Mouse (Mus musculus) heart, embryonic 11.5 days (tissue): ENCODE results near the gene Fibp. TPM values are rescaled to one million over a fixed set of nuclear protein-coding genes. Genes with fewer than 3 reads are reported as not detected.
A peak's percentile ranks its signal among the peaks of the same experiment; 100 is the strongest.

Source experiments
- ATAC-seq: fragments of 200-750 bp; cut with Nextera tagmentation; replicated peaks from 2 replicates; pipeline ENCODE4 v1.8.0; 2017; ENCODE audit warnings: moderate library complexity; ENCODE audit not compliant: insufficient number of reproducible peaks, low FRiP score, low TSS enrichment
- H3K27ac ChIP-seq: fragments of 300-500 bp; sonication (generic); 2 replicates; pipeline ENCODE4 v1.5.1; 2014; ENCODE audit warnings: mild to moderate bottlenecking, low read depth, low read length
- H3K27me3 ChIP-seq: fragments of 300-500 bp; sonication (generic); 2 replicates; pipeline ENCODE4 v1.6.1; 2014; ENCODE audit warnings: mild to moderate bottlenecking, low read length, mixed read lengths; ENCODE audit not compliant: control insufficient read depth, insufficient read depth
- H3K36me3 ChIP-seq: fragments of 300-500 bp; sonication (generic); 2 replicates; pipeline ENCODE4 v1.6.1; 2014; ENCODE audit warnings: mild to moderate bottlenecking, low read length, moderate library complexity, mixed read lengths; ENCODE audit not compliant: control insufficient read depth, insufficient read depth
- H3K4me1 ChIP-seq: fragments of 300-500 bp; sonication (generic); 2 replicates; pipeline ENCODE4 v1.6.1; 2014; ENCODE audit warnings: low read length; ENCODE audit not compliant: control insufficient read depth, insufficient read depth
- H3K4me2 ChIP-seq: fragments of 300-500 bp; sonication (generic); 2 replicates; pipeline ENCODE4 v1.6.1; 2014; ENCODE audit warnings: mild to moderate bottlenecking, moderate library complexity
- H3K4me3 ChIP-seq: fragments of 300-500 bp; sonication (generic); 2 replicates; pipeline ENCODE4 v1.5.1; 2014; ENCODE audit warnings: low read depth, low read length
- H3K9ac ChIP-seq: fragments of 300-500 bp; sonication (generic); 2 replicates; pipeline ENCODE4 v1.6.1; 2014; ENCODE audit warnings: mild to moderate bottlenecking, low read depth, low read length, moderate library complexity
- H3K9me3 ChIP-seq: fragments of 300-500 bp; sonication (generic); replicated peaks from 2 replicates; pipeline ENCODE4 v1.6.1; 2016; ENCODE audit warnings: low read length; ENCODE audit not compliant: control insufficient read depth
- WGBS: fragments of 180-500 bp; shearing (Covaris S2); extraction: QIAGEN DNeasy Blood & Tissue Kit; methylation state at CpG from one replicate; pipeline ENCODE4 v1.1.7; 2014; ENCODE audit not compliant: insufficient replicate concordance; 5-methylcytosine and 5-hydroxymethylcytosine counted together
- polyA plus RNA-seq: library from polyadenylated mRNA; unstranded; fragments of >200 nt; fragmentation: Nextera tagmentation; extraction: Ambion mirVana; gene quantifications from 2 replicates; pipeline ENCODE4 v1.2.1, GENCODE M21; 2014

Gene Fibp
- polyA plus RNA-seq, 1 experiment from 2014 or later, result 73.6 TPM

- Histone ChIP-seq H3K36me3 (peaks cover 14% of the 10 kb centered on the region; the same call in 1 of the 2 replicates), H3K4me1 (peaks cover 19% of the 10 kb centered on the region), H3K4me3 (no peak overlapping the region), H3K9me3 (no peaks in the 10 kb centered on the region), H3K27ac (no peak overlapping the region), H3K9ac (no peak overlapping the region), H3K27me3 (no peaks in the 10 kb centered on the region), H3K4me2 (no peak overlapping the region)
- ATAC-seq, result no peak
- 87% methylated on average over 5 of the region's 5 CpGs for WGBS
These were observed 38.6 kb upstream of the Fibp start for GRCm38 (mm10) chr19:5421784-5422183.

GRCm38 (mm10) chr19:5422267-5422666 is 38.1 kb upstream of the Fibp start:
- no peak overlapping the region for H3K9ac ChIP-seq

GRCm38 (mm10) chr19:5422895-5423443 is 37.4 kb upstream of the Fibp start:
- H3K4me2 ChIP-seq, result no peak overlapping the region
- H3K27ac ChIP-seq, result no peak overlapping the region
- WGBS, result 87% methylated on average over 9 of the region's 9 CpGs
- H3K4me3 ChIP-seq, result 0 out of 2 replicates have a peak overlapping the region, but pooled peaks have one; percentile 82
- no peaks in the 10 kb centered on the region for H3K27me3 ChIP-seq
- H3K36me3 ChIP-seq, result peaks cover 16% of the 10 kb centered on the region; the same call in 1 of the 2 replicates
- H3K9me3 ChIP-seq, result no peaks in the 10 kb centered on the region
- peaks cover 19% of the 10 kb centered on the region for H3K4me1 ChIP-seq
- H3K9ac ChIP-seq, result peak overlapping the region; percentile 95; the same call in 1 of the 2 replicates
- ATAC-seq, result no peak

More at GRCm38 (mm10) chr19:5422267-5422666, 38.1 kb upstream of the Fibp start:
- no peaks in the 10 kb centered on the region for H3K9me3 ChIP-seq
- no peaks in the 10 kb centered on the region for H3K27me3 ChIP-seq
- H3K4me3 ChIP-seq, result no peak overlapping the region
- H3K27ac ChIP-seq, result no peak overlapping the region
- peaks cover 19% of the 10 kb centered on the region for H3K4me1 ChIP-seq
- no peak for ATAC-seq
- H3K4me2 ChIP-seq, result no peak overlapping the region
- peaks cover 16% of the 10 kb centered on the region; the same call in 1 of the 2 replicates for H3K36me3 ChIP-seq
- 85% methylated on average over 10 of the region's 10 CpGs for WGBS

- Histone ChIP-seq H3K36me3 (peaks cover 16% of the 10 kb centered on the region; the same call in 1 of the 2 replicates), H3K9ac (peak overlapping the region; percentile 95), H3K4me3 (peak overlapping the region; percentile 82), H3K4me1 (peaks cover 19% of the 10 kb centered on the region), H3K9me3 (no peaks in the 10 kb centered on the region), H3K27me3 (no peaks in the 10 kb centered on the region), H3K27ac (no peak overlapping the region), H3K4me2 (peak overlapping the region; percentile 93)
- WGBS, result 57% methylated on average over 12 of the region's 12 CpGs
- no peak for ATAC-seq
These were observed 36.9 kb upstream of the Fibp start for GRCm38 (mm10) chr19:5423561-5423960.

GRCm38 (mm10) chr19:5424092-5424781 is 36.2 kb upstream of the Fibp start:
- under 1% methylated on average over 31 of the region's 48 CpGs for WGBS
- Histone ChIP-seq H3K27me3 (no peaks in the 10 kb centered on the region), H3K4me1 (peaks cover 19% of the 10 kb centered on the region), H3K9me3 (no peaks in the 10 kb centered on the region), H3K36me3 (peaks cover 16% of the 10 kb centered on the region; the same call in 1 of the 2 replicates), H3K4me3 (peak overlapping the region; percentile 82), H3K4me2 (peak overlapping the region; percentile 93), H3K9ac (peak overlapping the region; percentile 95), H3K27ac (peak overlapping the region; percentile 92)
- ATAC-seq, result peak; percentile 51

GRCm38 (mm10) chr19:5424782-5425741 is 35.4 kb upstream of the Fibp start, which contains the start of the genes Drap1 and AI837181:
Drap1 (minus strand) TSS chr19:5424979.
AI837181 (plus strand) TSS chr19:5425144.
- ATAC-seq, result peak; percentile 83
- Histone ChIP-seq H3K27ac (peak within 1 kb of the TSS; percentile 92), H3K9ac (peak within 1 kb of the TSS; percentile 95), H3K36me3 (peaks cover 16% of the 10 kb centered on the region; the same call in 1 of the 2 replicates), H3K4me3 (peak within 1 kb of the TSS; percentile 82), H3K27me3 (no peaks in the 10 kb centered on the region), H3K4me2 (peak within 1 kb of the TSS; percentile 93), H3K9me3 (no peaks in the 10 kb centered on the region), H3K4me1 (peaks cover 19% of the 10 kb centered on the region)
- WGBS, result under 1% methylated on average over 77 of the region's 87 CpGs

- Histone ChIP-seq H3K4me1 (peaks cover 19% of the 10 kb centered on the region), H3K36me3 (peaks cover 11% of the 10 kb centered on the region; the same call in 1 of the 2 replicates), H3K4me3 (peak overlapping the region; percentile 82), H3K27ac (peak overlapping the region; percentile 92; the same call in 1 of the 2 replicates), H3K9me3 (no peaks in the 10 kb centered on the region), H3K4me2 (peak overlapping the region; percentile 66), H3K27me3 (no peaks in the 10 kb centered on the region), H3K9ac (peak overlapping the region; percentile 95)
- ATAC-seq, result no peak
- WGBS, result 88% methylated on average over 18 of the region's 18 CpGs
These were observed 34.4 kb upstream of the Fibp start for GRCm38 (mm10) chr19:5425906-5426565.
